Mouse (Mus musculus): ENCODE results near the gene Hlf.

The Hlf gene

DNA sequence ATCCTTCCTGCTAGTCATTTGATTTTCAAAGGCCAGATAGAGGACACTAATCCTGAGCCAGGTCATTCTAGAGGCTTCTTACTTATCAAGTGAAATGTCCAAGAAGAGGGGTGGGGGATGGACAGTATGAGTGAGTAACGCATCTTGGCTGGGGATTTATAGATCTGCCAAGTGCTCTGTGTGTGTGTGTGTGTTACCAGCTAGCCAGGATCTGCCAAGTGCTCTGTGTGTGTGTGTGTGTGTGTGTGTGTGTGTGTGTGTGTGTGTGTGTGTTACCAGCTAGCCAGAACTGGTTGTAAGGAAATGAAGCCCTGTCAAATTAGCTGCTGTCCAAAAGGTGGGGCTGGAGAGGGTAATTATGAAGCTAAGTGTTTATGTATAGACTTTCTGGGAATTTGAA, 55.9 kb downstream of the Hlf start:
- no peak for DNase-seq

DNA sequence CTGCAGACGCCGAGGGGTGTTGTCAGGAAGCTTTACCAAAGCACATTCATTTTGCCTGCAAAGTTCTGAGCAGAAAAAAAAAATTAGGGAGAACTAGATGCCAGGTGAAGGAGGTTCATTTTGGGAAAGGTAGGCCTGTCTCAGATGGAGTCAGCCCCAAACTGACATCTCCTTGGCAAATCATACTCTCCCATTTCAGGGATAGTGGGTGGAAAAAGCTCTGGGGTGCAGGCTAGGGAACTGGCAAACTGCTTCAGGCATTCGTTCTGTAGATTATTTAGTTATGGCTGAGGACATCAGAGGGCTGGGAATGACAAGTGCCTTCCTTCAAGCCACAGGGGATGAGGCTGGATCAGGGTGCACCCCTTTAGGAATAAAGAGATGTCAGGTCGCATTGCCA, 58.0 kb downstream of the Hlf start:
- no peak for DNase-seq

DNA sequence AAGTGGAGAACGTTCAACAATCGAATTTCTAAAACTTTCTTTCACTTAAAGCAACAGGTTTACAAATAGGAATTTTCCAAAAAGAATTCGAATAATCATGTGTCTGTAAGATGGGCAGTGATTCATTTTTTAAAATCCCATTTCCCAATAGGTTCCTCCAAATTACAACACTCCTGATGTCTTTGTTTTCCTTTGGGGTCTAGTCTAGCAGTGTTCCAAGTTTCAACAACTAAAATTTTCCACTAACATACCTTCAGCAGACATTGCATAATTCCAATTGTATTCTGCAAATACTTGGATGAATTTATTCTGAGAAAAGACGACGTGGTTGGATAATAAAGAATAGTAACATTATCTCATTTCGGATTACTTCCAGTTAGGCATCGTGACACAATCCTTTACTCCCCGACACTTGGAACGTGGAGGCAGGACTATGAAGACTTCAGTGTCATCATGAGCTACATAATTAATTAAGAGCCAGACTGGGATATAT, 60.4 kb downstream of the Hlf start:
- no peak for DNase-seq

DNA sequence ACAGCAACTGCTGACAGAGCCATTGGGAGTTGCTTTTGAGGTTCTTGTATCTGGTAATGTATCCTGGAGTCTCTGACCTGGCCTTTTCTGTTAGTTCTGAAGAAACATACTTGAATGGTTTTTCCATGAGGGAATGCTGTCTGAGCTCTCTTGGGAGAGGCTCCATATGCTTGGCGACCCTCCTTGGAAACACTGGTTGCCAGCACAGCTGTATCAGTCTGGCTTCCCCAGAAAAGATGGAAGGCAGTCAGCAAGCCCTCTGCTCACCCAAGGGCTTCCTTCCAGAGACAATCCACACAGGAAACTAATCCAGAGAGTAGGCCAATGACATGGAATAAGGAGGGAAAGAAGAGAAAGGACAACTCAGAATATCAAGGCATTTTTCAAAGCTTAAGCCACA, 63.9 kb downstream of the Hlf start:
- DNase-seq = no peak

DNA sequence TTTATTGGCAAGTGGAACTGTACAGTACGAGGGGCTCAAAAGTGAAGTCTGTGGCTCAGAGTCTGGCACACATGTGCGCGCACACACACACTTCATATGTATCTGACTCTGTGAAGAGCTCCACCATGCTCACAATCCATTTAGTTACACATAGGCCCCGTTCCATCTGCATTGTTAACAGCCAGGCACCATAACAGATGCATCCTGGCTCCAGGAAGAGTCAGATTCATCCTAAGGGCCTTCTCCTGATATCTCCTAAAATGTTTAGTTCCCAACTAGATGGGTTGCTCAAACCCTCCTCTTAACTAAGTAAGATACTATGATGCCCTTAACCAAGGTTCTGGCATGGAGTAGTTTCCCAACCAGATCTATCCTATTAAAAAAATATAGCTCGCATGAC, 64.5 kb downstream of the Hlf start:
- DNase-seq = no peak

DNA sequence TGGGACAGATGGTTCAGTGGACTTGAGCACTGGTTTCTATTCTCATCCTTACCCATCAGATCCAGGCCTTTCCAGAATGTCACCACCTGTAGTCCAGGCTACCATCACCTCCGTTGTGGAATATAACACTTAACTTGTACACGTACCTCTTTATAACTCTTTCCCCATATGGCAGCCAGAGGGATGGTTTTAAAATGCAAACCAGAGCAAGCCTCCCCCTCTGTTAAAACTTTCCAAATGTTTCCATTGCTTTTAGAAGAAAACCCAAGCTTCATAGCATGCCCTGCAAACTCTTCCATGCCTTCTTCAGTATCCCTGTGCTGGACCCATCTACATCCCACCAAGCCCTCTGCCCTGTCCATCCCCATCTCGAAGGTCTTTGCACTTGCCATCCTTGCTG, 66.1 kb downstream of the Hlf start:
- DNase-seq = no peak

DNA sequence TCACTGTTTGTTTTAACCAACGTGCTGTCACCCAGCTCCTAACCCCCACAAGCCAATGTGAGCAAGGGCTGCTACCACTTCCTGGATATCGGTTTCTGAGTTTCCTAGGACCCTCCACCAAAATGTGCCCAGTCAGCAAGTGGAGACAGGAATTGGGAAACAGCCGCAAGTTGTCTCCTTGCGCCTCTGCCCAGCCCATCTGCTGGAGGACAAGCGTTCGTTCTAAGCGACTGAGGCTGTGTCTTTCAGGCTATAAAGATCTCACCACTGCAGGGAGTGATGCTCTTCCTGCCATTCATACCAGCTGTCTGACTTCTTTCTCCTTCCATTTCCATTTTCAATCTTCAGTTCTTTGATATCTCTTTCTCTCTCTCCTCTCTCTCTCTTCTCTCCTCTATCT, 69.8 kb downstream of the Hlf start:
- no peak for DNase-seq

DNA sequence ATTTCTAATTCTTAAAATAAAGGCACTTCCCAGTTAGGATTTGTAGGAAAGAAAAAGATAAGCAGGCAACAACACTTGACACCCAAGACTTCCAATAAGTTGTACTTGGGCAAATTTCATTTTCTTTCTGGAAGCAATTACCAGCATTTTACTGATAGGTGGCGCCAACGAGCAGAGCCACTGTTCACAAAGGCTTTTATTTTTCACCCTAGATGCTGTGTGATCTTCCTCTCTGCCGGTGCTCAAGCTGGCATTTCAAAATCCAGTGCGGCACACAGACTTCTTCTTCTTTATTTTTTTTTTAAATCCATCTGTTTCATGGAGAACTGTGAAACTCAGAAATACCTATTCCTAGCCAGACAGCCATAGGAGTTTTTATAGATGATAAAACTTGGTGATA, 73.2 kb downstream of the Hlf start:
- peak; percentile 31 to 62 for DNase-seq

DNA sequence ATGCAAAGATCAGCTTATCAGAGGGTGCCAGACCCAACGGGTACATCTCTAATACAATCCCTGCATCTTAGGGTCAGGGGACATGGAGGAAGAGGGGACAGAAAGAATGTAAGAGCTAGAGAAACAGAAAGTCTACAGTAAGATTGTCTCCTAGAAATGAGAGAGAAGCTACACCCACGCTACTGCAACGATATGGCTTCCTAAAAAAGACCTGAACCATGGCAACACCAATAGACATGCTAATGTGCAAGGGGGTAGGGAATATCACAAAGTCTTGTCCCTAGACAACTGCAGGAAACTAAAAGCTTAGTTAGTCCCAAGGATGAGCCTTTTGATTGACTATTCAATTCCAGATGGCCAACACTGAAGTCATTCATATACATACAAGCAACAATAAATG, 76.1 kb downstream of the Hlf start:
- no peak for DNase-seq

DNA sequence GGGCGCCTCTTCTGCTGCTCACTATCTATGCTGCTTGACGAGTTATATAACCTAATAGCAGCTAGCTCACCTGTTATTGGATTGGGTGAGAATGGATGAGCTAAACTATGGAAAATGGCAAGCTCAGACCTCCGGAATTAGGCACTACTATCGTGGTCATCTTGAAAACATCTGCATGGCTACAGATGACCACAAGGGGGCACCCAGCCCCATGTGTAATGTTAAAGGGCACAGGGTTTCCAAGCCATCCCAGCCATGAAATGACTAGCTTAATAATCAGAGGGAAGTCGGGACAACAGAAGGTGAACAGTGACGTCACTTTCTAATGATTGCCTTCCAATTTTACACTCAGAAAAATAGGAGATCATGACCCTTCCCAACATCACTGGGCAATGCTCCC, 83.7 kb downstream of the Hlf start:
- peak; percentile 46 to 72 for DNase-seq

DNA sequence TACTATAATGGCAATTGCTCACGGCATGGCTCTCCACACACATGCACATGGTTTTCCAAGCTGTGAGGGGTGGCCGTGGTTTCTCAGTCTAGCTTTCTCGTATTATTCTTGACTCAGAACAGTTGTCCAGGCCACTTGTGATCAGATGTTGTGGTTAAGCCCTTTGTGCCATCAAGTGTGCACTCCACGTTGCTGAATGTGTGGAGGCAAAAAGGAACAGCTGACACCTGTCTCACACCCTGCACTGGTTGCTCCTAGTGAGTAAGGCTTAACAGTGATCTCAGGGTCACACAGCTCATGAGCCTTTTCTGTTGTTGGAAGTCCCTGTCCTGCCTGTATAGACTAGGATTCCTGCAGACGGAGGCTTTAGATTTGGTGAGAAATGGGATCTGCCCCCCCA, 84.6 kb downstream of the Hlf start:
- DNase-seq = no peak

DNA sequence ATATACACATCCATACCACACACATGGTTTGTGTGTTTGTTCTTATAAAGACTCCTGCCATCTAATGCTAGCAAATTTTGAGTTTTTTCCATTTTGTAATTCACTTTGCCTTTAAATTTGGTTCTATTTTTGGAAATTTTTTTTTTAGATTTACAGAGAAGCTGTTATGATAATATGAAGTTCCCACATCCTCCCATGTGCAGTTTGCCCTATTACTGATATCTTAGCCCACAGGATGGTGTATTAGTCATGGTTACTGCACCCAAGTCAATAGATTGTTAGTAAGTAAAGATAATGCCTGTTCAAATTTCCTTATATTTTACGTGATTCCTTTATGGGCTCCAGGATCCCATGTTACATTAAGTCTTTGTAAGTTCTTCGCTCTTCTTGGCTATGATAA, 96.1 kb downstream of the Hlf start:
- no peak for DNase-seq

DNA sequence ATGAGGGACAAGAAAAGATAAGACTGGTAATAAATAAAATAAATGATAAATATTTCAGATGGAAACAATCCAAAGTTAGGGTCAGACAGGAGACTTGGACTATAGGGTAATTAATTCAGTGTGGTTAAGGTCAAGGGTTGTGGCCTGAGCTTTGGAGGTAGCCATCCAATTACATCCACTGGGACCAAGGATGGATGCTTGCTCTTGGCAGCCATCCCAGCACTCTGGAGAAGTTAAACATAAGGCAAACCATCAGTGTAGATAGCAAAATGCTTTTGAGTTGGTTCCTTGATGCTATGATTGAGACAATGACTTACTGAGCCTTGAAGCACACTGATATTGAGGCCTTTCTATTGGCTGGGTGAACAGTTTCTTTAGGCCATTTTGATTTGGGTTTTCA, 97.9 kb downstream of the Hlf start:
- no peak for DNase-seq

DNA sequence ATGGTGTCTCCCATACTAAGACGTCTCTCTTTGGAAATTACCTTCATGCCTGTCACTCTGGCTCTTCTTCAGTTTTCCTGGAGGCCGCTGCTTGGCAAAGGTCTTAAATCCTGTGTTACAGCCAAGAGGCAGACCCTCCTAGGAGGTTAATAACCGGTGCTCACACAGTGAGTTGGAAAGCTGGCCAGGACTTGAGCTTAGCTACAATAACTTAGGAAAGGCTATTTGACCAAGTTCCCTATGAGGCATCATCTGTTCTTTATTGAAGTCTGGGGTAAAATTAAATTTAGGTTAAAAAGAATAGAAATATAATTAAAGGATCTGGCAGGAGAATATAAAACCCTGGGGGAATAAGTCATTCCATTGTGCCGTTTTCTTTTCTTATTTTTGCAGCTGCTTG, 99.5 kb downstream of the Hlf start:
- no peak for DNase-seq

DNA sequence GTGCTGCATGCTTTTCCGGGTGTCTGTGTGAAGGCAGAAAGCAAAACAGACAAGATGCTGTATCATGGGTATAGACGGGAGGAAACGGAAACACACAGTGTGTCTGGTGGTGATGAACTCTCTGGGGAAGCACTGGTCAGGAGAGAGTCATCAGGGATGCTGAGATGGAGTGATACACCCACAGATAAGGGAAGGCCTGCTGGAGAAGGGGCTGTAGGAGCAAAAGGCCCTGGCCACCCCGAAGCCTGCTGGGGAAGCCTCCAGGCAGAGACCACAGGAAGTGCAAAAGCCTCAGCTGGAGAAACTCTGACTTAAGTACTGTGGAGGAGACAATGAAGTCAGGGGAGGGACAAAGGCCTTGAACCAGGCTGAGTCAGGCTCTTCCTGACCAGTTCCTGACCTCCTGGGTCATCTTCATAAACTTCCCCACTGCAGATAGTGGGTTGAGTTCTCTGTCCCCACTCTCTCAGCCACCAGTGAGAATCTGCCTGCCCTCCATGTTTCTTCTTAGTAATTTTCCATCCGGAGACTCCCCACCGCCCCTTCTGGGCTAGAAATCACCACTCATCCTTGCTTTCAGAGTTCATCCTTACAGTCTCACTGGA, 104.0 kb downstream of the Hlf start:
- no peak for DNase-seq

Measured in kidney, adult 8-10 months (tissue).